Mouse (Mus musculus) cerebellum, adult 9-11 months (tissue): Measurements from ENCODE around the gene Gm5861.
"Not testable (repeated sequence)": the region's sequence is repeated elsewhere in the genome, so short reads cannot be mapped to it uniquely, and the experiment has no call there.

ENCODE experiments used
- DNase-seq: peaks from one replicate; pipeline ENCODE4 v3.0.0; 2022

The Gm5861 gene

DNA sequence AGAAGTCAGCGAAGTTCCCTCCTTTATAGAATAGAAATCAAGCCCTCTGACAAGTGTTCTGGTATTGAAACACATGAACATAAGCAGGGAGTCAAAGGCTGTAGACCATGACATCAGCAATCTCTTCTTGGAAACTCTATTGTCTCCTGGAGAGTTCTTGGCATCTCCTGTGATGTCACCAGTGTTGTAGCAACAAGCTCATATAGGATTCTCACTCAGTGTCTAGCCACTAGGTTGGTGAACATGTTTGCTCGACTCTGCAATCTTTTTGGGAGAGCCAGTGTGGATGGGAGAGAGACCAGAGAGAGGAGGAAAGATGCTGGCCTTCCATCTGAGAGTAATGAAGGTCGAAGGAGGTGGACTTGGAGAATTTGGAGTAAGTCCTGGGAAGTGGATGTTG, at the start of gene Gm5861:
Gene Gm5861 (plus strand): TSS at position 301 of the 400 bp plus-strand sequence.
- not testable (repeated sequence) for DNase-seq

DNA sequence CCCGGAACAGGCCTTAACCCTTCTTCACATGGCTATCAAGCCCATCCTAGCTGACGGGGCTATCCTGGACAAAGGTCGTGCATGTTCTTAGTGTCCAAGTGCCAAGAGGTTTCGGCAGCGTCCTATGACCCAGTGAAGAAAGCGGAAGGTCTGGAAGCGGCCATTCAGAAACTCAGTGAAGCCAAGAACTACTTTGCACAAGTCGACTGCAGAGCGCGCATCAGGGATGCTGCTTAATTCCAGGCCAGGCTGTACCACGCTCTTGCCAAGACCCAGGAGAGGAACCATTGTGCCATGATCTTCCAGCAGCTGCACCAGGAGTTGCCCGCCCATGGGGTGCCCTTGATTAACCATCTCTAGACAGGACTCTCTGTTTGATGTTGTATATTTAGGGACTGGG, 44.8 kb upstream of the Gm5861 start:
- DNase-seq: not testable (repeated sequence)
